Mouse (Mus musculus): ENCODE results near the gene Bola3. TPM values are rescaled to one million over a fixed set of nuclear protein-coding genes. Genes with fewer than 3 reads are reported as not detected.
A peak's percentile ranks its signal among the peaks of the same experiment; 100 is the strongest.

Gene Bola3
- polyA plus RNA-seq, 1 experiment from 2014 or later, result 279 TPM

DNA sequence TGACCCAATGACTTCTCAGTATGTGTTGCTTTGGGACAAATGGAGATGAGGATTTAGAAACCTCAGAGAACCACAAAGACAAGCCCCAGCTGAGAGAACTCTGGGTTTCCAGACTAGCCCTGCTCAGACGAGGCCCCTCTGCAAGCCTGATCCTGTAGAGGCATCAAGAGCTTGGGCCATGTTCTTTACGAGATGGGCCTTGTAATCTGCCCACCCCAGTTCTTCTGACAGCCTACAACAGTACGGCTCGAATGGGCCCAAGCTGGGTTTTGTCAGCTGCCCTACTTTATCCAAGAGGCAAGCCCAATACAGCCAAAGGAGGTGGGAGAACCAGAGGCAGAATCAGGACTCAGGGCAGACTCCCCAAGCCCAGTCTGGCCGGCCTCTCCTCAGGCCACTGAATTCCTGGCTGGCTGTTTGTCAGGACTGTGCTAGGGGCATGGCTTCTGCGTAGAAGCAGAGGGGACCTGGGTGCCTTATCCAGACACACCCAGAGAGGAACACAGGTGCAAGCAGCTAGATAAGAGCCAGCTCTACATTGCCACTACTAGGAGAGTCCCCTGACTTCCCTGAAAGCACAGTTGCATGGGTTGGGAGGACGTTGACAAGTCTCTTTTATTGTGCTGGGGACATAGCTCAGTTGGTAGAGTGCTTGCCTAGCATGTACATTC is 2.7 kb downstream of the Bola3 start:
- ATAC-seq (replicated peaks; ENCODE audit: insufficient number of reproducible peaks, low FRiP score, low TSS enrichment), result peak; percentile 85
- Histone ChIP-seq H3K27ac (ENCODE audit: low read depth, low read length) (peak overlapping the region; percentile 54), H3K4me3 (ENCODE audit: low read depth, low read length) (no peak overlapping the region), H3K9me3 (replicated peaks; ENCODE audit: control insufficient read depth, low read length) (no peaks in the 10 kb centered on the region), H3K9ac (ENCODE audit: low read depth, low read length) (no peak overlapping the region), H3K4me1 (ENCODE audit: control insufficient read depth, insufficient read depth, low read length) (peaks cover 10% of the 10 kb centered on the region), H3K4me2 (peak overlapping the region; percentile 88), H3K36me3 (ENCODE audit: control insufficient read depth, insufficient read depth, low read length) (peaks cover 11% of the 10 kb centered on the region), H3K27me3 (ENCODE audit: control insufficient read depth, insufficient read depth, low read length) (no peaks in the 10 kb centered on the region)
- 66% methylated on average over 7 of the region's 7 CpGs for WGBS (ENCODE audit: insufficient replicate concordance)

DNA sequence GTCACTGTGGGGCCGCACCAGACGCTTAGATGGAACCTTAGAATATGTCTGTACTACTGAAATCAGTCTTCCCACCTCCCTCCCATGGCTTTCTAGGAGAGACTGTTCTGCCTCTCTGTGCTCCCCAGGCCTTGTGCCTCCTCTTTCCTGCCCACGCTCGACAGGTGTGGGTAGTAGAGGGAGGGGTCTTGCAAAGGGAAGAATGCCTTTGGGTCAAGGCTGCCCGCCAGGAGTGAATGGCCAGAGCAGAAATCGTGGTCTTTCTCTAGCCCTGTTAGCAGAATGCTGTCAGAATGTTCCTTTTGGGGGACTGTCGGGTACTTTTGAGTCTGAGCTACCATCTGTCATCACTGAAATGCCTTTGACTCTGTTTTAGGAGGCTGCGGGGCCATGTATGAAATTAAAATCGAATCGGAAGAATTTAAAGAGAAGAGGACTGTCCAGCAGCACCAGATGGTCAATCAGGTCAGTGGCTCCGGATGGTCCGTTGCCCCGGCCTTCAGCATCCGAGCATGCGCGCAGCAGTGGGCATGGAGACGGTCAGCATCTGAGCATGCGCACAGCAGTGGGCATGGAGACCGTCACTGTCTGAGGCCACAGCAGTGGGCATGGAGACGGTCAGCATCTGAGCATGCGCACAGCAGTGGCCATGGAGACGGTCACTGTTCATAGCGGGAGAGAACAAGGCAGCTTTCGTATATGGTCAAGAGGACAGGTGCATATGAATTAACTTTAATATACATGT is 3.9 kb downstream of the Bola3 start:
- 92% methylated on average over 24 of the region's 24 CpGs for WGBS (ENCODE audit: insufficient replicate concordance)
- H3K4me1 ChIP-seq (ENCODE audit: control insufficient read depth, insufficient read depth, low read length), result peaks cover 12% of the 10 kb centered on the region
- peak overlapping the region; percentile 54; the same call in 1 of the 2 replicates for H3K27ac ChIP-seq (ENCODE audit: low read depth, low read length)
- H3K27me3 ChIP-seq (ENCODE audit: control insufficient read depth, insufficient read depth, low read length), result no peaks in the 10 kb centered on the region
- no peak overlapping the region for H3K4me3 ChIP-seq (ENCODE audit: low read depth, low read length)
- peaks cover 11% of the 10 kb centered on the region for H3K36me3 ChIP-seq (ENCODE audit: control insufficient read depth, insufficient read depth, low read length)
- peak overlapping the region; percentile 59 for H3K9ac ChIP-seq (ENCODE audit: low read depth, low read length)
- no peaks in the 10 kb centered on the region for H3K9me3 ChIP-seq (replicated peaks; ENCODE audit: control insufficient read depth, low read length)
- H3K4me2 ChIP-seq, result peak overlapping the region; percentile 30
- ATAC-seq (replicated peaks; ENCODE audit: insufficient number of reproducible peaks, low FRiP score, low TSS enrichment), result no peak

DNA sequence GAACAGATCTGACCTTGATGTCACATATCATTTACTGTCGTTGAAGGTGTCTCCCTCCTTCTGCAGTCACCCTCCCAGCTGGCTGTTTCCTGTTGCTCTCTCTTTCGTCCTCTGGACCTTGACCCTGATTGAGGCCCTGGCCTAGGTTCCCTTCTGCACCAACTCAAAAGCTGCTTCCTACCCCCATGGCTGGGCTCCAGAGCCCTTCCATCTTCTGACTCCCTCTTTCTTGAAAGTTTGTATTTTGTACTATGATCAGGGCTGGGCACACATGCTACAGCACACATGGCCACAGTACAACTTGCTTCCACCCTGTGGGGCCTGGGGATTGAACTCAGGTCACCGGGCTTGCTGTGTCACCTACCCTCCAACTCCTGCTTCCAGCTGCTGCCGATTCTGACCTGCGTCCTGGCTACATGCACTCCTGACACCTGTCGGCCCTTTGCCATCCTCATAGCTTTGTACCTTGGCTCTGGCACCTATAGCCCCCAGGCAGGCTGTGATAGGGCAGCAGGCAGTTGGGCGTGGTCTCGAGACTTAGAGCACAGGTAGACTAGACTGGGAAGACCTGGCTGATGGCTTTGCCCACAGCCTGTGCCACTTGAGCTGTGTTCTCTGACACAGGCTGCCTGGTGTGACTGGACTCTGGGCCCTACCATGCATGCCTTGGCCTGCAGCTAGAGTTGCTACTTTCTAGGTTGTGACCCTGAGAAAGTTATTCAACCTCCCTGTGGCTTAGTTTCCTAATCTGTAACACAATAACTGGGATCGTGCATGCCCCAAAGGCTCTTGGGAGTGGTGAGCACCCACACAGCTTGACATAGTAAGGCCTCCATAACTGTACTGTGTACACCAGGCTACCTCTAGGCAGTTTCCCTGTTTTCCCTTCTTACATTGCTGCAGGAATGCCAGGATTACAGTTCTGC is 6.2 kb downstream of the Bola3 start:
- ATAC-seq (replicated peaks; ENCODE audit: insufficient number of reproducible peaks, low FRiP score, low TSS enrichment), result no peak
- H3K36me3 ChIP-seq (ENCODE audit: control insufficient read depth, insufficient read depth, low read length), result peaks cover 17% of the 10 kb centered on the region
- H3K27ac ChIP-seq (ENCODE audit: low read depth, low read length), result no peak overlapping the region
- no peak overlapping the region for H3K4me2 ChIP-seq
- H3K9me3 ChIP-seq (replicated peaks; ENCODE audit: control insufficient read depth, low read length), result no peaks in the 10 kb centered on the region
- WGBS (ENCODE audit: insufficient replicate concordance), result 87% methylated on average over 9 of the region's 9 CpGs
- H3K4me3 ChIP-seq (ENCODE audit: low read depth, low read length), result no peak overlapping the region
- H3K4me1 ChIP-seq (ENCODE audit: control insufficient read depth, insufficient read depth, low read length), result peaks cover 10% of the 10 kb centered on the region
- no peaks in the 10 kb centered on the region for H3K27me3 ChIP-seq (ENCODE audit: control insufficient read depth, insufficient read depth, low read length)
- H3K9ac ChIP-seq (ENCODE audit: low read depth, low read length), result no peak overlapping the region

DNA sequence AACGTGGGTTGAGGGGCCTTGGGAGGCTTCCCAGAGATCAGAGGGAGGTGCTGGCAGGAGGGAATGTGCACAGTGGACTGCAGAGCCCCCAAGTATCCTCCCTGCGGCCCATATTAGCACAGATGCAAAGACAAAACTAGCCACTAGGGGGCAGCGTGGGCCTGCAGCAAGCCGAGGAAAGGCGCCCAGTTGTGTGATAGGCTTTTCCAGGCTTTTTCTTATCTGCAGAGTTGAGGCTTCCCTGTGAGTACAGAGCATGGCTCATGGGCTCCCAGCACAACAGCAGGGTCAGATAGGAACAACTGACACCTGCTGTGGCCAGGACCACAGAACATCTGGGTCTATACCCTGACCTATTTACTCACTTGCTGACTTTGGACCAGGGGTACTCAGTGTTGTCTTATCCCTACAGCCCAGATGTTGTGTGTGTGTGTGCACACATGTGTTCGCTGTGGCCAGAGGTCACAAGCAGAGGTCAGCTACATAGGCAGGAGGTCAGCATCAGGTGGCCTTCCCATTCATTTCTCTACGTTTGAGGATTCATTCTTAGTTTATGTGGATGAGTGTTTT is 7.7 kb downstream of the Bola3 start:
- H3K9ac ChIP-seq (ENCODE audit: low read depth, low read length), result no peak overlapping the region
- peak; percentile 31 for ATAC-seq (replicated peaks; ENCODE audit: insufficient number of reproducible peaks, low FRiP score, low TSS enrichment)
- no peaks in the 10 kb centered on the region for H3K9me3 ChIP-seq (replicated peaks; ENCODE audit: control insufficient read depth, low read length)
- no peaks in the 10 kb centered on the region for H3K27me3 ChIP-seq (ENCODE audit: control insufficient read depth, insufficient read depth, low read length)
- 22% methylated on average over 7 of the region's 7 CpGs for WGBS (ENCODE audit: insufficient replicate concordance)
- H3K4me2 ChIP-seq, result no peak overlapping the region
- no peak overlapping the region for H3K27ac ChIP-seq (ENCODE audit: low read depth, low read length)
- H3K36me3 ChIP-seq (ENCODE audit: control insufficient read depth, insufficient read depth, low read length), result peaks cover 17% of the 10 kb centered on the region
- H3K4me1 ChIP-seq (ENCODE audit: control insufficient read depth, insufficient read depth, low read length), result peaks cover 6% of the 10 kb centered on the region; the same call in 1 of the 2 replicates
- no peak overlapping the region for H3K4me3 ChIP-seq (ENCODE audit: low read depth, low read length)

DNA sequence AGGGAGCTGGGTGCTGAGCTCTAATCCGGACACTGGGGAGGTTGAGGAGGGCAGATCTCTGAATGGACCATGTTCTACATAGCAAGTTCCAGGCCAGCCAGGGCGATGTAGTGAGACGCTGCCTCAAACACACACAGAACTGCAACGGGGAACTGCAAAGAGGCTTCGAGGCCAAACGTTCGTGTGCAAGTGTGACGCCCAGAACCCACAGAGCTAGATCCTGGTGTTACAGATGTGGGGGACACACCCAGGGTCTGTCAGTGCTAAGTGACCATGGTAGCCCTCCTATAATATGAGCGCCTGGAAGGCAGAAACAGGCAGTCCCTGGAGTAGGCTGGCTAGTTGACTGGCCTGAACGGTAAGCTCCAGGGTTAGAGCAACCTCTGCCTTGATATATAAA is 8.5 kb downstream of the Bola3 start:
- 92% methylated on average over 10 of the region's 10 CpGs for WGBS (ENCODE audit: insufficient replicate concordance)
- no peak overlapping the region for H3K4me3 ChIP-seq (ENCODE audit: low read depth, low read length)
- ATAC-seq (replicated peaks; ENCODE audit: insufficient number of reproducible peaks, low FRiP score, low TSS enrichment), result no peak
- H3K9ac ChIP-seq (ENCODE audit: low read depth, low read length), result no peak overlapping the region
- H3K4me2 ChIP-seq, result no peak overlapping the region
- peaks cover 6% of the 10 kb centered on the region; the same call in 1 of the 2 replicates for H3K4me1 ChIP-seq (ENCODE audit: control insufficient read depth, insufficient read depth, low read length)
- H3K27ac ChIP-seq (ENCODE audit: low read depth, low read length), result no peak overlapping the region
- H3K9me3 ChIP-seq (replicated peaks; ENCODE audit: control insufficient read depth, low read length), result no peaks in the 10 kb centered on the region
- H3K27me3 ChIP-seq (ENCODE audit: control insufficient read depth, insufficient read depth, low read length), result no peaks in the 10 kb centered on the region
- peaks cover 14% of the 10 kb centered on the region for H3K36me3 ChIP-seq (ENCODE audit: control insufficient read depth, insufficient read depth, low read length)

DNA sequence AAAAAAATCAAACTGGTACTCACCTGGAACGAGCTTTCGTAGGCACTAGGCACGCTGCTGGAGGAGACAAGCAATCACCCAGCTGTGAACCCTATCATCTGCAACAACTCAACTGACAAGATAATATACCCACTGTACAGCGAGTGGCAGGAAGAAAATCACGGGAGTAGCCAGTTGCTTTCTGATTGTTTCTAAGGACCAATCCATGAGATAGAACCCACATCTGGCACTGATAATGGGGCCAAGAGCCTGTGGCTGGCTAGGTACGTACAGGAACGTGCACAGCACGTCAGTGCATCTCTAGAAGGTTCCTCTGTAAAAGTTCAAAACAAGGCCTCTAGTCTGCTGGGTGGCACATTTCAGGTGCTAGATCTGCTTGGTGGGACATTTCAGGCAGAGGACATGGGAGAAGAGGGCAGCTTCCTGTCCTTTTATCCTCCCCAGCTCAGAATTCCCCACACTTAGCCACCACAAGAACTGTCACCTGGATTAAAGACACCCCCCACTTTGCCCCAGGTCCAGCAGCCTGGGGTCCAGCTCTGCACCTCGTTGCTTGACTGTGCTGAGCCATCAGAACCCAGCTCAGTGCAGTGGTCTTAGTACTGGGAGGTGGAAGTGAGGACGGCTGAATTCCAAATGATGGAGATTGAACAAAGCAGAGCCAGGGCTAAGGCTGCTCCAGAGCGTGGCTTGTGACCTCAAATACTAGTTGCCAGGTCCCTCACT is 12.7 kb downstream of the Bola3 start:
- Histone ChIP-seq H3K9me3 (replicated peaks; ENCODE audit: control insufficient read depth, low read length) (no peaks in the 10 kb centered on the region), H3K4me2 (no peak overlapping the region), H3K27me3 (ENCODE audit: control insufficient read depth, insufficient read depth, low read length) (no peaks in the 10 kb centered on the region), H3K27ac (ENCODE audit: low read depth, low read length) (no peak overlapping the region), H3K36me3 (ENCODE audit: control insufficient read depth, insufficient read depth, low read length) (peaks cover 6% of the 10 kb centered on the region), H3K9ac (ENCODE audit: low read depth, low read length) (no peak overlapping the region), H3K4me1 (ENCODE audit: control insufficient read depth, insufficient read depth, low read length) (peaks cover 2% of the 10 kb centered on the region; the same call in 1 of the 2 replicates), H3K4me3 (ENCODE audit: low read depth, low read length) (no peak overlapping the region)
- ATAC-seq (replicated peaks; ENCODE audit: insufficient number of reproducible peaks, low FRiP score, low TSS enrichment), result no peak
- WGBS (ENCODE audit: insufficient replicate concordance), result 71% methylated on average over 11 of the region's 11 CpGs

DNA sequence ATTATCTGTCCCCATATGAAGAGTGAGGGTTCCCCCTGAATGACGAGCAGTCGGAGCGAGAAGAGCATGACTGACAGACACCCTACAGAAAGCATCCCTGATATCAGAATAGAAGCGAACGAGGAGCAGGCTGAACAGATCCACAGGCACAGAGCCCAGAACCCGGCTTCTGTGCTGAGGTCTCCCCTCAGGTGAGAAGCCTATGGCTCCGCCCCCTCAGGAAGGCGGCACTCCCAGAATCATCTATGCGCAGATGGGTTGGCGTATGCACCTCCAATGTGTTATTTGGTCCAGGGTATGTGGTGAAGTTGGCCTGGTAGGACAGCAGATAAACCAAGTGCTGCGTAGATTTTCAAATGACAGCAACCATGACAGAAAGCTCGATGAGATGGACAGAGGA is 14.1 kb downstream of the Bola3 start:
- Histone ChIP-seq H3K4me1 (ENCODE audit: control insufficient read depth, insufficient read depth, low read length) (no peaks in the 10 kb centered on the region), H3K36me3 (ENCODE audit: control insufficient read depth, insufficient read depth, low read length) (peaks cover 13% of the 10 kb centered on the region), H3K9ac (ENCODE audit: low read depth, low read length) (no peak overlapping the region), H3K4me2 (no peak overlapping the region), H3K27ac (ENCODE audit: low read depth, low read length) (no peak overlapping the region), H3K27me3 (ENCODE audit: control insufficient read depth, insufficient read depth, low read length) (no peaks in the 10 kb centered on the region), H3K4me3 (ENCODE audit: low read depth, low read length) (no peak overlapping the region), H3K9me3 (replicated peaks; ENCODE audit: control insufficient read depth, low read length) (no peaks in the 10 kb centered on the region)
- 87% methylated on average over 12 of the region's 12 CpGs for WGBS (ENCODE audit: insufficient replicate concordance)
- no peak for ATAC-seq (replicated peaks; ENCODE audit: insufficient number of reproducible peaks, low FRiP score, low TSS enrichment)

Data from heart, embryonic 11.5 days (tissue).